Mouse (Mus musculus) midbrain, embryonic 15.5 days (tissue): ENCODE measurements at regions not wholly inside any gene's neighbourhood (a gene's known extent, or its start where the extent isn't known, plus 50 kb on each side); places are given as distances from the start of the nearest gene placed in this dataset.
A peak's percentile ranks its signal among the peaks of the same experiment; 100 is the strongest.

Source experiments
- ATAC-seq: fragments of 200-750 bp; cut with Nextera tagmentation; replicated peaks from 2 replicates; pipeline ENCODE4 v1.8.0; 2017; ENCODE audit warnings: moderate TSS enrichment
- H3K27ac ChIP-seq: fragments of 300-500 bp; sonication (generic); 2 replicates; pipeline ENCODE4 v1.5.1; 2015; ENCODE audit warnings: mild to moderate bottlenecking, inconsistent platforms
- H3K27me3 ChIP-seq: fragments of 300-500 bp; sonication (generic); replicated peaks from 2 replicates; pipeline ENCODE4 v1.6.1; 2015; ENCODE audit warnings: inconsistent platforms
- H3K36me3 ChIP-seq: fragments of 300-500 bp; sonication (generic); replicated peaks from 2 replicates; pipeline ENCODE4 v1.6.1; 2015; ENCODE audit warnings: inconsistent platforms
- H3K4me1 ChIP-seq: fragments of 300-500 bp; sonication (generic); 2 replicates; pipeline ENCODE4 v1.6.1; 2015; ENCODE audit warnings: inconsistent platforms
- H3K4me2 ChIP-seq: fragments of 300-500 bp; sonication (generic); 2 replicates; pipeline ENCODE4 v1.6.1; 2015; ENCODE audit warnings: inconsistent platforms, mild to moderate bottlenecking, moderate library complexity
- H3K4me3 ChIP-seq: fragments of 300-500 bp; sonication (generic); 2 replicates; pipeline ENCODE4 v1.5.1; 2015; ENCODE audit warnings: mild to moderate bottlenecking, inconsistent platforms
- H3K9ac ChIP-seq: fragments of 300-500 bp; sonication (generic); 2 replicates; pipeline ENCODE4 v1.6.1; 2015; ENCODE audit warnings: mild to moderate bottlenecking, inconsistent platforms
- H3K9me3 ChIP-seq: fragments of 300-500 bp; sonication (generic); 2 replicates; pipeline ENCODE4 v1.6.1; 2016; ENCODE audit warnings: inconsistent platforms
- WGBS: fragments of 180-500 bp; shearing (Covaris S2); methylation state at CpG from one replicate; pipeline ENCODE4 v1.1.7; 2015; ENCODE audit warnings: mixed read lengths; 5-methylcytosine and 5-hydroxymethylcytosine counted together

GRCm38 (mm10) chr1:34749161-34750040 is 93.5 kb downstream of the Fam168b start:
- Histone ChIP-seq H3K36me3 (no peaks in the 10 kb centered on the region), H3K9me3 (no peaks in the 10 kb centered on the region), H3K27ac (no peak overlapping the region), H3K4me1 (peaks cover 19% of the 10 kb centered on the region), H3K4me3 (peak overlapping the region; percentile 72), H3K4me2 (peak overlapping the region; percentile 86), H3K27me3 (peaks cover 5% of the 10 kb centered on the region; the same call in 1 of the 2 replicates), H3K9ac (0 out of 2 replicates have a peak overlapping the region, but pooled peaks have one; percentile 84)
- peak; percentile 29 for ATAC-seq
- 13% methylated on average over 14 of the region's 14 CpGs for WGBS

DNA sequence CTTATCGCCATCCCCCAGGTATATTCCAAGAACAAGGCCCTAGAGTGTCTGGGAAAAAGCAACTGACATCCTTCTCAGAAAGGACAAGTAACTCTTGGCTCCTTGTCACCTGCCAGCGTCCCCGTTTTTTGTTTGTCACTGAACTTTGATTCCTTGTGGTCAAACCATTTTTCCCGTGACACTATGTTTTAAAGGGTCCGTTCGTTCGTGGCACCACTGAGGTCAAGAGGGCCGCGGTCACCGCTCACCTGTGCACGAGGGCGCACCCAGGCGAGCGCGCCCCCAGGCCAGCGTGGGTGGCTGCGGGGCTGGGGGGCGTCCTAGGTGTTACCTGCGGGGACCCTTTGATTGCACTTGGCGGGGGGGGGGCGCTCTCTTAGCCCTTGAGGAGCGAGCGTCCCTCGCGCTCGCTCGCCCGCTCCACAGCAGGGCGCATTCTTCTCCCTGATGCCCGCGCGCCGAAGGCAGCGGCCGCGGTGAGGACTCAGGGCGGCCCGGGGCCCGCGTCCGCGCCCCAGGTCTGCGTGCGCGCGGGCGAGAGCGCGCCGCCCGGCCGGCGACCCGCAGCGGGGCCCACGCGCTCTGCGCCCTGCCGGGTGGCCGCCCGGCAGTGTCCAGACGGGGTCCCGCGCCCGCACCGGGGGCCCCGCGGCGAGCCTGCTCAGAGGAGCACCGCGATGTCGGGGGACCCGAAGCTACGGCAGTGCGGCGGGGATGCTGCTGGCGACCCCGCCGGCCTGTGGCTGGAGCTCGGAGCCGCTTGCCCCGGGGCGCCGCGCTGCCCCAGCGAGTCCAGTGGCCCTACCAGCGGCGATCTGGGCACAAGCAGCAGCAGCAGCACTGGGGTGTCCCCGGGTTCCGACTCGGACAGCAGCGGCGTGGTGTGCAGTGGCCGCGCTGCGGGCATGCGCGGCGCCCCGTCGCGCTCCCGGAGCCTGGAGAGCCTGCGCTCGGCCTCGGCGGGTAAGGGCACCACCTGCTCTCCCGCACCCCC is 92.5 kb downstream of the Fam168b start:
- H3K36me3 ChIP-seq: no peaks in the 10 kb centered on the region
- H3K9ac ChIP-seq: peak overlapping the region; percentile 84
- peaks cover 5% of the 10 kb centered on the region; the same call in 1 of the 2 replicates for H3K27me3 ChIP-seq
- ATAC-seq: peak; percentile 83
- under 1% methylated on average over 97 of the region's 108 CpGs for WGBS
- peak overlapping the region; percentile 66 for H3K27ac ChIP-seq
- no peaks in the 10 kb centered on the region for H3K9me3 ChIP-seq
- H3K4me1 ChIP-seq: peaks cover 19% of the 10 kb centered on the region
- peak overlapping the region; percentile 72 for H3K4me3 ChIP-seq
- H3K4me2 ChIP-seq: peak overlapping the region; percentile 86

GRCm38 (mm10) chr1:34751128-34751527 is 91.7 kb downstream of the Fam168b start:
- no peak overlapping the region for H3K27ac ChIP-seq
- WGBS: 2% methylated on average over 6 of the region's 6 CpGs
- peaks cover 5% of the 10 kb centered on the region; the same call in 1 of the 2 replicates for H3K27me3 ChIP-seq
- no peaks in the 10 kb centered on the region for H3K36me3 ChIP-seq
- H3K9me3 ChIP-seq: no peaks in the 10 kb centered on the region
- peak overlapping the region; percentile 72 for H3K4me3 ChIP-seq
- peak overlapping the region; percentile 86 for H3K4me2 ChIP-seq
- peaks cover 19% of the 10 kb centered on the region for H3K4me1 ChIP-seq
- peak overlapping the region; percentile 84 for H3K9ac ChIP-seq
- ATAC-seq: peak; percentile 34

GRCm38 (mm10) chr1:34753581-34753980 is 89.3 kb downstream of the Fam168b start:
- H3K27ac ChIP-seq: no peak overlapping the region
- no peak overlapping the region for H3K4me3 ChIP-seq
- no peak overlapping the region for H3K9ac ChIP-seq
- H3K4me2 ChIP-seq: no peak overlapping the region
- H3K36me3 ChIP-seq: no peaks in the 10 kb centered on the region
- 52% methylated on average over 5 of the region's 5 CpGs for WGBS
- no peak for ATAC-seq
- peaks cover 19% of the 10 kb centered on the region for H3K4me1 ChIP-seq
- H3K27me3 ChIP-seq: peaks cover 5% of the 10 kb centered on the region; the same call in 1 of the 2 replicates
- no peaks in the 10 kb centered on the region for H3K9me3 ChIP-seq

DNA sequence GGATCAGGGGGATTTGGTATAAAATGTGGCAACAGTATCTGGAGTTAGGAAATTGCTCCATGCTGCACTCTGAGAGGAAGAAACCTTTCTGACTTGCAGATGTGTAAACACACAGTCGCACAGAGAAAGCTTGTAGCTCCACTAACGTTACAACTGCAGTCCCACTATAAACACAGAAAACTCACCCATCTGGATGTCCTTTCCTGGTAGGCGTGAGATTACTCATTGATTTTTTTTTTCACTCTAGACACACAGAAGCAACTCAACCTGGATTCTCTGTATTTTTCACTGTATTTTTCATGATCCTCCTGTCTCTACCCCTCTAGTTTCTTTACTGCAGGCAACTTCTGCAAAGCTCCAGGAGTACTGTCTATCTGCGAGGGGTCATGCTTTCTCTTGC is 82.3 kb downstream of the Fam168b start:
- no peaks in the 10 kb centered on the region for H3K36me3 ChIP-seq
- no peak overlapping the region for H3K4me2 ChIP-seq
- no peaks in the 10 kb centered on the region for H3K9me3 ChIP-seq
- ATAC-seq: no peak
- no peaks in the 10 kb centered on the region for H3K27me3 ChIP-seq
- 81% methylated on average over 4 of the region's 4 CpGs for WGBS
- no peak overlapping the region for H3K9ac ChIP-seq
- H3K4me3 ChIP-seq: no peak overlapping the region
- no peak overlapping the region for H3K27ac ChIP-seq
- no peaks in the 10 kb centered on the region for H3K4me1 ChIP-seq

DNA sequence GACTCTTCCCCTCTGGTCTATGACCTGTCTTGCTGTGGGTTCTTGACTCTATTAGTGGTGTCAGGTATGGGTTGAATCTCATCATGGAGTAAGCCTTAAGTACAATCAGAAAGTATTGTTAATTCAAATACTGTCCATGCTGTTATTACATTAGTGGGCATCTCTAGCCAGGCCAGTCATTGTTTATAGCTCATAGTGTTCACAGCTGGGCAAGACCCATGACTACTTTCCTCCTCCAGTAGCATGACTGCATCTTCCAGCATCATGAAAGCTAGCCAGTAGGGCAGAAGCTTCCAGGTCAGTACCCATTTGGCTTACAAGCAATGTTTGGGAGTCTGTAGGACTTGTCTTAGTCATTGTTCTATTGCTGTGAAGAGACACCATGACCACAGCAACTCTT is 81.4 kb downstream of the Fam168b start:
- H3K27me3 ChIP-seq: no peaks in the 10 kb centered on the region
- H3K27ac ChIP-seq: no peak overlapping the region
- H3K9ac ChIP-seq: no peak overlapping the region
- H3K4me2 ChIP-seq: no peak overlapping the region
- no peak overlapping the region for H3K4me3 ChIP-seq
- H3K4me1 ChIP-seq: no peaks in the 10 kb centered on the region
- H3K36me3 ChIP-seq: no peaks in the 10 kb centered on the region
- ATAC-seq: no peak
- no peaks in the 10 kb centered on the region for H3K9me3 ChIP-seq

- 91% methylated on average over 5 of the region's 5 CpGs for WGBS
- Histone ChIP-seq H3K4me2 (no peak overlapping the region), H3K4me3 (no peak overlapping the region), H3K9me3 (no peaks in the 10 kb centered on the region), H3K27ac (no peak overlapping the region), H3K4me1 (no peaks in the 10 kb centered on the region), H3K9ac (no peak overlapping the region), H3K27me3 (no peaks in the 10 kb centered on the region), H3K36me3 (no peaks in the 10 kb centered on the region)
- no peak for ATAC-seq
Observed at GRCm38 (mm10) chr1:34761870-34762269, 81.0 kb downstream of the Fam168b start.
